Mouse (Mus musculus): ENCODE measurements at regions not wholly inside any gene's neighbourhood (a gene's known extent, or its start where the extent isn't known, plus 50 kb on each side); places are given as distances from the start of the nearest gene placed in this dataset. TPM values are rescaled to one million over a fixed set of nuclear protein-coding genes. Genes with fewer than 3 reads are reported as not detected.
A peak's percentile ranks its signal among the peaks of the same experiment; 100 is the strongest.

DNA sequence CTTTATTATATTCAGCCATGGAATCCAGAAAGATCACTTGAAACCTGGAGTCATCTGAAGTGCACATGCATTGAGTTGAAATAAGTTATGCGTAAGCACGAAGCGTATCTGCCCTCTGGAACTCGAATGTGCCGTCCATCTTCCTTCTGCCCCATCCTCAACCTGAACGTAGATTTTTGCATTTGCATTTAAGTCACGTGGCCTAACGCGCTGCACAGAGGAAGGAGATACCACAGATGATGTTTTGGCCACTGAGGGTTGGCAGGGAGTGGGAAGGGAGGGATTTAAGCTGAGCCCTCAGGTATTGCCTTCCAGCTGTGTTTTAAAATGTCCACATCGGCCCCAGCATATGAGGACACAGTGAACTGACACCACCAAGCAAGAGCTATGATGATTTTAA lies 63.6 kb upstream of the Runx1 start:
- Histone ChIP-seq H3K4me1 (ENCODE audit: control insufficient read depth, insufficient read depth, low read length) (peaks cover 17% of the 10 kb centered on the region), H3K4me3 (ENCODE audit: low read length) (no peak overlapping the region), H3K36me3 (ENCODE audit: control insufficient read depth, insufficient read depth) (no peaks in the 10 kb centered on the region), H3K4me2 (ENCODE audit: low read depth, low read length) (no peak overlapping the region), H3K9me3 (replicated peaks; ENCODE audit: control insufficient read depth, low read length) (no peaks in the 10 kb centered on the region), H3K9ac (ENCODE audit: low read length) (no peak overlapping the region), H3K27ac (ENCODE audit: low read length) (no peak overlapping the region), H3K27me3 (ENCODE audit: control insufficient read depth, insufficient read depth, low read length) (peaks cover 54% of the 10 kb centered on the region)
- 87% methylated on average over 10 of the region's 10 CpGs for WGBS
- ATAC-seq (replicated peaks; ENCODE audit: extremely low read depth, insufficient read depth, low FRiP score) = no peak

- Histone ChIP-seq H3K9ac (ENCODE audit: low read length) (no peak overlapping the region), H3K36me3 (ENCODE audit: control insufficient read depth, insufficient read depth) (no peaks in the 10 kb centered on the region), H3K4me2 (ENCODE audit: low read depth, low read length) (no peak overlapping the region), H3K4me1 (ENCODE audit: control insufficient read depth, insufficient read depth, low read length) (peaks cover 16% of the 10 kb centered on the region), H3K4me3 (ENCODE audit: low read length) (no peak overlapping the region), H3K9me3 (replicated peaks; ENCODE audit: control insufficient read depth, low read length) (no peaks in the 10 kb centered on the region), H3K27ac (ENCODE audit: low read length) (no peak overlapping the region), H3K27me3 (ENCODE audit: control insufficient read depth, insufficient read depth, low read length) (peaks cover 62% of the 10 kb centered on the region)
- 92% methylated on average over 3 of the region's 3 CpGs for WGBS
- no peak for ATAC-seq (replicated peaks; ENCODE audit: extremely low read depth, insufficient read depth, low FRiP score)
Measured at GRCm38 (mm10) chr16:92886226-92886625, 60.3 kb upstream of the Runx1 start.

DNA sequence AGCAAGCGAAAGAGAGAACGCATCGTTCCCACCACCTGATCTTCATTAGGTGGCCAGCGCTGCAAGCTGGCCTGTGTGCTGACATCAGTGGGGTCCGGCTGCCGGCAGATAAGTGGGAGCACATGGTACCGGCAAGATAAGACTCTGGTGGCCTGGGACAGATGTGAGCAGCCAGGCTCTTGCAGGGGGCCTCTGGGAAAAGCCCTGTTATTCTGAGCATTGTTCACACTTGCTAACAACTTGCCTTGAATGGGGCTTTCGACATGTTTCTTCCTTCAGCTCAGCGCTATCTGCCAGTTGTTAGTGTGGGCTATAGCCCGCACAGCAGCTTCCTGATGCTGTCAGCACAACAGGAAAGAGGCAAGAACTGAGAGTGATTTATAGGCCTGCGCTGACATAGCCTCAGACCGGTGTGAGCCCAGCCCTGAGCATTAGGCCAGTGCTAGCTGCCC lies 57.9 kb upstream of the Runx1 start:
- peak; percentile 80 for ATAC-seq (replicated peaks; ENCODE audit: extremely low read depth, insufficient read depth, low FRiP score)
- H3K27ac ChIP-seq (ENCODE audit: low read length) = no peak overlapping the region
- peak overlapping the region; percentile 18; the same call in 1 of the 2 replicates for H3K4me2 ChIP-seq (ENCODE audit: low read depth, low read length)
- H3K9ac ChIP-seq (ENCODE audit: low read length) = no peak overlapping the region; the same call in 1 of the 2 replicates
- 11% methylated on average over 12 of the region's 12 CpGs for WGBS
- H3K27me3 ChIP-seq (ENCODE audit: control insufficient read depth, insufficient read depth, low read length) = peaks cover 74% of the 10 kb centered on the region
- peaks cover 10% of the 10 kb centered on the region for H3K4me1 ChIP-seq (ENCODE audit: control insufficient read depth, insufficient read depth, low read length)
- no peaks in the 10 kb centered on the region for H3K36me3 ChIP-seq (ENCODE audit: control insufficient read depth, insufficient read depth)
- H3K4me3 ChIP-seq (ENCODE audit: low read length) = no peak overlapping the region
- H3K9me3 ChIP-seq (replicated peaks; ENCODE audit: control insufficient read depth, low read length) = no peaks in the 10 kb centered on the region

DNA sequence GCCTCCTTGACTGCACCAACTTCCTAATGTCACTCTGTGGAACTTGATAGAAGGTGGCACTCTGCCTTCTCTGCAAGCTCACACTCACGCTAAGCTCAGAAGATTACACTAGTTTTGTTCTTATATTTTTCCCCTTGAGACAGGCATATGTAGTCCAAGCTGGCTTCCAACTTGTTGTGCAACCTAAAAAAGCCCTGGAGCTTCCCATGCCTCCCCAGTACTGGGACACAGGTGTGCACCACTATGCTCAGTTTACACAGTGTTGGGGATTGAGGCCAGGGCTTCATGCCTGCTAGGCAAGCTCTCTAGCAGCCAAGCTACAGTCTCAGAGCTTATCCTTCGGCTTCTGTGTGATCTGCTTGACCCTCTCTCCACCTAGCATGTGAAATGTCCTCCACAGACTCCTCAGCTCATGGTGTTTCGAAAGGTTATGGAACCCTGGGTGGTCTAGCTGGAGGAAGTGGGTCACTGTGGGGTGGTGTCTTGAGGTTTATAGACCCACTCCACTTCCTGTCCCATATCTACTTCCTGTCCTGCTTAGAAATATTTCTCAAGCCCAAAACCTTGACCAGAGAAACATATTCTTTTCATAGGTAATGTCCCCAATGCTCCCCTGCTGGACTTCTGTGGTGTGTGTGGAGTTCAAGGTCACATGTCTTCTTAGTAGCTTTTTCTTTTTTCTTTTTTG lies 54.6 kb upstream of the Runx1 start:
- Histone ChIP-seq H3K27ac (ENCODE audit: low read length) (no peak overlapping the region), H3K4me2 (ENCODE audit: low read depth, low read length) (no peak overlapping the region), H3K36me3 (ENCODE audit: control insufficient read depth, insufficient read depth) (no peaks in the 10 kb centered on the region), H3K4me3 (ENCODE audit: low read length) (no peak overlapping the region), H3K4me1 (ENCODE audit: control insufficient read depth, insufficient read depth, low read length) (peaks cover 10% of the 10 kb centered on the region), H3K9ac (ENCODE audit: low read length) (no peak overlapping the region), H3K27me3 (ENCODE audit: control insufficient read depth, insufficient read depth, low read length) (peaks cover 56% of the 10 kb centered on the region), H3K9me3 (replicated peaks; ENCODE audit: control insufficient read depth, low read length) (no peaks in the 10 kb centered on the region)
- WGBS = 67% methylated on average over 3 of the region's 3 CpGs
- ATAC-seq (replicated peaks; ENCODE audit: extremely low read depth, insufficient read depth, low FRiP score) = no peak

DNA sequence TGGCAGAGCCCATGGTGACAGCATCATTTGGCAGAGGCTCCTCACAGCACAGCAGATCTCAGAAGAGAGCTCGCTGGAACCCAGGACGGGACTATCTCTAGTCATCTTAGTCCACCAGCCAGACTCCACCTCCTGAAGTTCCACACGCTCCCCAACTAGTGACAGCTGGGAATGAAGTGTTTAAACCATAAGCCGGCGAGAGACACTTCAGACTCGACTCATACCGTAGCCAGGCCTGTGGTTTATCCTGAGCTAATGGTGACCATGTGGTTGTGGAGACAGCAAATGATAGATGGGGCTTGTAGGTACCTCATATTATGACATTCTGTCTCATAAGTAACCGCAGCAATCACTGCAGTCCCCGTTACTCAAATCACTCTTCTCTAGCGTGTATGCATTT lies 52.1 kb upstream of the Runx1 start:
- no peak overlapping the region for H3K4me3 ChIP-seq (ENCODE audit: low read length)
- no peak overlapping the region for H3K27ac ChIP-seq (ENCODE audit: low read length)
- no peaks in the 10 kb centered on the region for H3K36me3 ChIP-seq (ENCODE audit: control insufficient read depth, insufficient read depth)
- H3K9me3 ChIP-seq (replicated peaks; ENCODE audit: control insufficient read depth, low read length) = peaks cover 3% of the 10 kb centered on the region
- ATAC-seq (replicated peaks; ENCODE audit: extremely low read depth, insufficient read depth, low FRiP score) = no peak
- H3K9ac ChIP-seq (ENCODE audit: low read length) = no peak overlapping the region
- no peak overlapping the region for H3K4me2 ChIP-seq (ENCODE audit: low read depth, low read length)
- 70% methylated on average over 10 of the region's 10 CpGs for WGBS
- no peaks in the 10 kb centered on the region for H3K4me1 ChIP-seq (ENCODE audit: control insufficient read depth, insufficient read depth, low read length)
- H3K27me3 ChIP-seq (ENCODE audit: control insufficient read depth, insufficient read depth, low read length) = peaks cover 57% of the 10 kb centered on the region

MicroRNA genes in the stretch of these regions (microRNA counts, 519-probe panel; counts per million panel counts)
- microRNA mmu-miR-802 = 1,293 counts per million, percentile 7 among the panel's probes with 10 or more counts

Small RNA genes in the stretch of these regions (microRNA-seq; reads per million reads assigned to microRNA genes)
- gene Gm28003 (not detected), gene Mir802 (2.9 reads per million, percentile 10 among the genes with 10 or more reads in this experiment)
